Mouse (Mus musculus): ENCODE data around the gene Lrwd1.
"Not testable (repeated sequence)": the region's sequence is repeated elsewhere in the genome, so short reads cannot be mapped to it uniquely, and the experiment has no call there.

DNA sequence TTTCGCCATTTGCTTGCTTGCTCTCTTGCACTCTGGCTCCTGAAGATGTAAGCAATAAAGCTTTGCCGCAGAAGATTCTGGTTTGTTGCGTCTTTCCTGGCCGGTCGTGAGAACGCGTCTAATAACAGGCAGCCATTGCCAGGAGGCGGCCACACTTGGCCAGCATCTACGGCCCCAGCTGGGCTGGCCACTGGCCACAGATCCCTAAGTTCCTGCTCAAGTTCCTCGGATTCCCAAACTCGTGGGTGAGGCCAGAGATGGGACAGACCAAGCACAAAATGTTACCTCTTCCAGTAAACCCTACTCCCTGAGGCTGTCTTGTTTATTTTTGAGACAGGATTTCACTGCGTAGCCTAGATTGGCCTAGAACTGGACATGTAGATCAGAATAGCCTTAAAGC, 24.2 kb upstream of the Lrwd1 start:
- TF ChIP-seq POLR2A (IDR thresholded peaks at IDR 0.05; ENCODE audit: borderline replicate concordance, extremely low read depth, low read depth, low read length); CTCF (IDR thresholded peaks at IDR 0.05; ENCODE audit: insufficient read depth, low read length): not testable (repeated sequence)

All from lung, adult 2 months (tissue).